ENCODE assay signal across 8 mouse cellular contexts in the genomic region with DNA sequence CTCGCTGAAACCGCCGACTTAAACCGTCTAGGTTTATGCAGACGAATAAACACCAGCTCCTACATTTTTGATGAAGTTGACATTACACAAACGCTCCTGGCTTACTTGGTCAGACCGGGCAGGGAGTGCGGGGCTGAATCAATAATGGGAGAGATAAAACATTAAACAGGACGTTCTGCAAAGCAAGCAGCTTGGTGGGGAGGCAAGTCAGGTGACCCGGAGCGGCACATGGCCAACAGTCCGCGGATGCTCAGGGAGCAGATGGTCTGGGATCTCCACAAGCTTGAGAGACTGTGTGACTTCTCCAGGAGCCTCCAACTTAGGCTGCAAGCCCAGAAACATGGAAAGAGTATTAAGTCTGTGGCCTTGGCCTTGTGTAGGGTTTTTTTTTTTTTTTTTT.
DNase-seq lines count a peak whose midpoint lies in the region; ATAC-seq and TF ChIP-seq lines count a peak whose summit lies in the region.

No protein-coding gene starts in this region.

- WGBS in hindbrain, embryonic 14.5 days = 55% methylated on average over 13 of the region's 13 CpGs
- WGBS in hindbrain, embryonic 10.5 days = 75% methylated on average over 13 of the region's 13 CpGs
- 19% methylated on average over 13 of the region's 13 CpGs for WGBS in intestine, embryonic 16.5 days

- TF ChIP-seq CTCF in C2C12 (IDR thresholded peaks at IDR 0.05; ENCODE audit: control insufficient read depth, insufficient read depth, insufficient read length) = no peak

- no peak overlapping the region for H3K4me2 ChIP-seq in hindbrain, embryonic 14.5 days (replicated peaks)
- H3K4me2 ChIP-seq in intestine, embryonic 16.5 days (ENCODE audit: low read depth, low read length) = no peak overlapping the region

- peak; percentile 34; the same call in 1 of the 2 replicates for ATAC-seq in hindbrain, embryonic 14.5 days (ENCODE audit: low FRiP score)
- ATAC-seq in intestine, embryonic 16.5 days = peak; percentile 40; the same call in 1 of the 2 replicates
- ATAC-seq in monocyte, adult 5-6 weeks (replicated peaks; ENCODE audit: insufficient number of reproducible peaks, low FRiP score, low TSS enrichment, poor library complexity, severe bottlenecking) = no peak

- H3K4me1 ChIP-seq in hindbrain, embryonic 14.5 days (replicated peaks; ENCODE audit: control insufficient read depth, insufficient read depth, low read length) = no peaks in the 10 kb centered on the region
- H3K4me1 ChIP-seq in hindbrain, embryonic 10.5 days (replicated peaks) = peaks cover 13% of the 10 kb centered on the region
- peaks cover 12% of the 10 kb centered on the region; the same call in 1 of the 2 replicates for H3K4me1 ChIP-seq in intestine, embryonic 16.5 days (ENCODE audit: control insufficient read depth, insufficient read depth, low read length)

- no peaks in the 10 kb centered on the region for H3K27me3 ChIP-seq in hindbrain, embryonic 14.5 days (ENCODE audit: control insufficient read depth, insufficient read depth, low read length)
- H3K27me3 ChIP-seq in hindbrain, embryonic 10.5 days (ENCODE audit: insufficient read depth, poor library complexity, severe bottlenecking) = peaks cover 28% of the 10 kb centered on the region
- H3K27me3 ChIP-seq in C2C12 (ENCODE audit: control insufficient read depth, insufficient read depth, insufficient read length) = no peaks in the 10 kb centered on the region
- peaks cover 3% of the 10 kb centered on the region; the same call in 1 of the 2 replicates for H3K27me3 ChIP-seq in intestine, embryonic 16.5 days (replicated peaks; ENCODE audit: control insufficient read depth, insufficient read depth, low read length)

- H3K79me3 ChIP-seq in C2C12 (ENCODE audit: low read depth) = no peaks in the 10 kb centered on the region

- H3K36me3 ChIP-seq in hindbrain, embryonic 14.5 days (replicated peaks; ENCODE audit: control insufficient read depth, insufficient read depth) = no peaks in the 10 kb centered on the region
- H3K36me3 ChIP-seq in hindbrain, embryonic 10.5 days = no peaks in the 10 kb centered on the region
- no peaks in the 10 kb centered on the region for H3K36me3 ChIP-seq in C2C12 (ENCODE audit: control insufficient read depth, insufficient read depth)
- no peaks in the 10 kb centered on the region for H3K36me3 ChIP-seq in intestine, embryonic 16.5 days (ENCODE audit: control insufficient read depth, insufficient read depth, low read length)

- H3K9me3 ChIP-seq in hindbrain, embryonic 14.5 days (ENCODE audit: control insufficient read depth, low read length) = no peaks in the 10 kb centered on the region
- H3K9me3 ChIP-seq in hindbrain, embryonic 10.5 days = no peaks in the 10 kb centered on the region
- no peaks in the 10 kb centered on the region for H3K9me3 ChIP-seq in intestine, embryonic 16.5 days (ENCODE audit: control insufficient read depth, low read length)

- H3K79me2 ChIP-seq in C2C12 (ENCODE audit: control insufficient read depth, insufficient read depth) = no peaks in the 10 kb centered on the region

- H3K4me3 ChIP-seq in hindbrain, embryonic 14.5 days (replicated peaks; ENCODE audit: low read length) = no peak overlapping the region
- H3K4me3 ChIP-seq in hindbrain, embryonic 10.5 days = no peak overlapping the region
- no peak overlapping the region for H3K4me3 ChIP-seq in C2C12 (ENCODE audit: insufficient read depth, poor library complexity, severe bottlenecking)
- no peak overlapping the region for H3K4me3 ChIP-seq in intestine, embryonic 16.5 days (ENCODE audit: low read length)

- no peak overlapping the region for H3ac ChIP-seq in C2C12 (ENCODE audit: control insufficient read depth, insufficient read length, low read depth)

- H3K27ac ChIP-seq in hindbrain, embryonic 14.5 days = no peak overlapping the region
- H3K27ac ChIP-seq in hindbrain, embryonic 10.5 days = no peak overlapping the region
- peak overlapping the region; percentile 24; the same call in 1 of the 2 replicates for H3K27ac ChIP-seq in intestine, embryonic 16.5 days (ENCODE audit: low read length)

- DNase-seq in hindbrain, embryonic 14.5 days (ENCODE audit: low spot score) = peak; percentile 55
- DNase-seq in hindbrain, embryonic 10.5 days (ENCODE audit: low spot score) = no peak
- peak; percentile 98 for DNase-seq in cerebellum, postnatal 14 days
- DNase-seq in skeletal muscle tissue, adult 2 months (ENCODE audit: low read depth, low spot score) = peak; percentile 25
- DNase-seq in thymus, postnatal 14 days = no peak

- H3K9ac ChIP-seq in hindbrain, embryonic 14.5 days = no peak overlapping the region
- no peak overlapping the region for H3K9ac ChIP-seq in intestine, embryonic 16.5 days (ENCODE audit: low read depth, low read length)

TF ChIP-seq in C2C12, 6 proteins besides CTCF, POLR2A, EP300 and RAD21:
- no peak for TF ChIP-seq FOSL1 (IDR thresholded peaks at IDR 0.05; ENCODE audit: insufficient read depth, low read length, poor library complexity, severe bottlenecking)
- peak; percentile 10 for TF ChIP-seq USF1 (IDR thresholded peaks at IDR 0.05; ENCODE audit: low read depth)
TF ChIP-seq in C2C12: peak in this region for 1.

Comparison
In these comparisons a context has a peak if more than half of its experiments do, and no peak if none do; other contexts are left out.
1. DNase-seq: peak in hindbrain, embryonic 14.5 days (single experiment), cerebellum, postnatal 14 days (2 of 2) and skeletal muscle tissue, adult 2 months (single experiment); none in hindbrain, embryonic 10.5 days (single experiment) and thymus, postnatal 14 days (single experiment).